Mouse (Mus musculus) hindbrain, embryonic 10.5 days (tissue): ENCODE measurements around the gene Tk2. TPM values are rescaled to one million over a fixed set of nuclear protein-coding genes. Genes with fewer than 3 reads are reported as not detected.
"Not testable (repeated sequence)": the region's sequence is repeated elsewhere in the genome, so short reads cannot be mapped to it uniquely, and the experiment has no call there.

Experiments
- DNase-seq: peaks from one replicate; pipeline ENCODE4 v3.0.0-alpha.2; 2017; ENCODE audit warnings: low spot score
- H3K27ac ChIP-seq: fragments of 300-500 bp; sonication (generic); 2 replicates; pipeline ENCODE4 v1.5.1; 2016; ENCODE audit warnings: mild to moderate bottlenecking, moderate library complexity
- H3K27me3 ChIP-seq: fragments of 300-500 bp; sonication (generic); 2 replicates; pipeline ENCODE4 v1.6.1; 2016; ENCODE audit warnings: mild to moderate bottlenecking; ENCODE audit not compliant: poor library complexity, insufficient read depth, severe bottlenecking
- H3K36me3 ChIP-seq: fragments of 300-500 bp; sonication (generic); 2 replicates; pipeline ENCODE4 v1.6.1; 2016; ENCODE audit warnings: mild to moderate bottlenecking, moderate library complexity
- H3K4me1 ChIP-seq: fragments of 300-500 bp; sonication (generic); replicated peaks from 2 replicates; pipeline ENCODE4 v1.6.1; 2016; ENCODE audit warnings: mild to moderate bottlenecking
- H3K4me3 ChIP-seq: fragments of 300-500 bp; sonication (generic); 2 replicates; pipeline ENCODE4 v1.5.1; 2016; ENCODE audit warnings: mild to moderate bottlenecking, moderate library complexity
- H3K9me3 ChIP-seq: fragments of 300-500 bp; sonication (generic); 2 replicates; pipeline ENCODE4 v1.6.1; 2016; ENCODE audit warnings: mild to moderate bottlenecking, moderate library complexity
- WGBS: fragments of 180-500 bp; shearing (Covaris S2); methylation state at CpG from one replicate; pipeline ENCODE4 v1.1.7; 2016; 5-methylcytosine and 5-hydroxymethylcytosine counted together
- polyA plus RNA-seq: library from polyadenylated mRNA; unstranded; fragments of >200 nt; fragmentation: Nextera tagmentation; extraction: Ambion mirVana; gene quantifications from 2 replicates; pipeline ENCODE4 v1.2.1, GENCODE M21; 2016

Gene Tk2
- polyA plus RNA-seq, result 28.3 and 31.7 TPM in 2 replicates

- H3K9me3 ChIP-seq, result no peaks in the 10 kb centered on the region
- no peaks in the 10 kb centered on the region for H3K27me3 ChIP-seq
- H3K4me1 ChIP-seq, result peaks cover 35% of the 10 kb centered on the region
- peak; percentile 86 for DNase-seq
- H3K27ac ChIP-seq, result peak within 1 kb of the TSS; percentile 90
- H3K4me3 ChIP-seq, result peak within 1 kb of the TSS; percentile 91
- WGBS, result under 1% methylated on average over 28 of the region's 28 CpGs
- H3K36me3 ChIP-seq, result peaks cover 10% of the 10 kb centered on the region
Observed at GRCm38 (mm10) chr8:104248276-104248675, at the start of gene Tk2. Gene Tk2, minus strand, starts transcription at chr8:104248558.

GRCm38 (mm10) chr8:104294396-104294795 is 46.0 kb upstream of the Tk2 start:
- 94% methylated on average over 1 of the region's 1 CpGs for WGBS
- H3K27me3 ChIP-seq, result no peaks in the 10 kb centered on the region

GRCm38 (mm10) chr8:104293081-104293480 is 44.7 kb upstream of the Tk2 start, which contains the start of gene Cmtm2a:
Gene Cmtm2a, minus strand, starts transcription at chr8:104293181.
- H3K9me3 ChIP-seq, H3K36me3 ChIP-seq, H3K27me3 ChIP-seq, H3K4me1 ChIP-seq, DNase-seq, H3K27ac ChIP-seq, H3K4me3 ChIP-seq: not testable (repeated sequence)
- WGBS, result 86% methylated on average over 12 of the region's 12 CpGs

More at GRCm38 (mm10) chr8:104294396-104294795, 46.0 kb upstream of the Tk2 start:
- Histone ChIP-seq H3K4me1 (no peaks in the 10 kb centered on the region; the same call in 1 of the 2 replicates), H3K9me3 (no peaks in the 10 kb centered on the region), H3K27ac (no peak overlapping the region), H3K36me3 (no peaks in the 10 kb centered on the region), H3K4me3 (no peak overlapping the region)
- DNase-seq, result no peak

GRCm38 (mm10) chr8:104268937-104269440 is 20.6 kb upstream of the Tk2 start:
- WGBS, result 91% methylated on average over 6 of the region's 6 CpGs
- Histone ChIP-seq H3K36me3 (peaks cover 14% of the 10 kb centered on the region), H3K27me3 (no peaks in the 10 kb centered on the region), H3K27ac (no peak overlapping the region), H3K4me3 (no peak overlapping the region), H3K9me3 (no peaks in the 10 kb centered on the region), H3K4me1 (no peaks in the 10 kb centered on the region)
- DNase-seq, result no peak

- no peaks in the 10 kb centered on the region for H3K4me1 ChIP-seq
- peaks cover 20% of the 10 kb centered on the region for H3K36me3 ChIP-seq
- no peak overlapping the region for H3K27ac ChIP-seq
- DNase-seq, result no peak
- no peaks in the 10 kb centered on the region for H3K27me3 ChIP-seq
- H3K4me3 ChIP-seq, result no peak overlapping the region
- H3K9me3 ChIP-seq, result no peaks in the 10 kb centered on the region
Observed at GRCm38 (mm10) chr8:104268368-104268767, 20.0 kb upstream of the Tk2 start.

- peaks cover 49% of the 10 kb centered on the region for H3K36me3 ChIP-seq
- not testable (repeated sequence) for H3K27ac ChIP-seq, H3K4me1 ChIP-seq, H3K27me3 ChIP-seq, H3K4me3 ChIP-seq, DNase-seq, H3K9me3 ChIP-seq
- 97% methylated on average over 22 of the region's 22 CpGs for WGBS
Observed at GRCm38 (mm10) chr8:104264271-104264935, 16.0 kb upstream of the Tk2 start.

- H3K9me3 ChIP-seq, H3K27me3 ChIP-seq, H3K27ac ChIP-seq, H3K4me1 ChIP-seq, DNase-seq, H3K4me3 ChIP-seq: not testable (repeated sequence)
- WGBS, result 94% methylated on average over 5 of the region's 5 CpGs
- peaks cover 74% of the 10 kb centered on the region for H3K36me3 ChIP-seq
Observed at GRCm38 (mm10) chr8:104261802-104262201, 13.4 kb upstream of the Tk2 start.

GRCm38 (mm10) chr8:104253016-104253415 is 4.7 kb upstream of the Tk2 start:
- peaks cover 2% of the 10 kb centered on the region; the same call in 1 of the 2 replicates for H3K9me3 ChIP-seq
- WGBS, result 93% methylated on average over 3 of the region's 3 CpGs
- DNase-seq, result peak; percentile 11
- H3K36me3 ChIP-seq, result peaks cover 12% of the 10 kb centered on the region
- H3K4me3 ChIP-seq, result no peak overlapping the region
- no peak overlapping the region for H3K27ac ChIP-seq
- H3K4me1 ChIP-seq, result peaks cover 21% of the 10 kb centered on the region
- H3K27me3 ChIP-seq, result no peaks in the 10 kb centered on the region

- Histone ChIP-seq H3K4me1 (peaks cover 35% of the 10 kb centered on the region), H3K4me3 (peak overlapping the region; percentile 66), H3K27me3 (no peaks in the 10 kb centered on the region), H3K27ac (peak overlapping the region; percentile 89), H3K36me3 (no peaks in the 10 kb centered on the region), H3K9me3 (no peaks in the 10 kb centered on the region)
- WGBS, result 0% methylated on average over 7 of the region's 7 CpGs
- DNase-seq, result peak; percentile 9
Observed at GRCm38 (mm10) chr8:104251461-104251860, 3.1 kb upstream of the Tk2 start.

GRCm38 (mm10) chr8:104250439-104251367 is 2.3 kb upstream of the Tk2 start, which contains the start of gene Cklf:
Gene Cklf, plus strand, starts transcription at chr8:104250861.
- Histone ChIP-seq H3K36me3 (0 out of 2 replicates have a peak, but pooled peaks cover 2% of the 10 kb centered on the region), H3K27ac (peak within 1 kb of the TSS; percentile 89), H3K4me1 (peaks cover 35% of the 10 kb centered on the region), H3K4me3 (peak within 1 kb of the TSS; percentile 66), H3K27me3 (no peaks in the 10 kb centered on the region), H3K9me3 (no peaks in the 10 kb centered on the region)
- DNase-seq, result peak; percentile 91
- WGBS, result 3% methylated on average over 41 of the region's 41 CpGs

GRCm38 (mm10) chr8:104249442-104249996 is 1.2 kb upstream of the Tk2 start:
- Histone ChIP-seq H3K4me3 (no peak overlapping the region), H3K4me1 (peaks cover 35% of the 10 kb centered on the region), H3K9me3 (no peaks in the 10 kb centered on the region), H3K27ac (no peak overlapping the region), H3K36me3 (0 out of 2 replicates have a peak, but pooled peaks cover 6% of the 10 kb centered on the region), H3K27me3 (no peaks in the 10 kb centered on the region)
- 89% methylated on average over 7 of the region's 7 CpGs for WGBS
- DNase-seq, result no peak

GRCm38 (mm10) chr8:104247908-104248275 is 466 bp downstream of the Tk2 start:
- Histone ChIP-seq H3K27ac (peak overlapping the region; percentile 90), H3K36me3 (peaks cover 13% of the 10 kb centered on the region), H3K4me1 (peaks cover 35% of the 10 kb centered on the region), H3K4me3 (peak overlapping the region; percentile 91), H3K27me3 (no peaks in the 10 kb centered on the region), H3K9me3 (no peaks in the 10 kb centered on the region)
- WGBS, result 4% methylated on average over 11 of the region's 11 CpGs
- no peak for DNase-seq
